Mouse (Mus musculus) T-cell, adult 2 months (primary cell): Measurements from ENCODE around the gene Trmt1.
"Not testable (repeated sequence)": the region's sequence is repeated elsewhere in the genome, so short reads cannot be mapped to it uniquely, and the experiment has no call there.

Experiments
- DNase-seq: peaks from one replicate; pipeline ENCODE4 v3.0.0; 2022; ENCODE audit warnings: low spot score

Trmt1 gene

GRCm38 (mm10) chr8:84659936-84660818 lies 25.9 kb upstream of the Trmt1 start:
- DNase-seq, result peak; percentile 88

- DNase-seq, result peak; percentile 32
Measured at GRCm38 (mm10) chr8:84660819-84661457, 25.2 kb upstream of the Trmt1 start.

- peak; percentile 76 for DNase-seq
Measured at GRCm38 (mm10) chr8:84661458-84661871, 24.6 kb upstream of the Trmt1 start.

GRCm38 (mm10) chr8:84661961-84662571 lies 24.0 kb upstream of the Trmt1 start:
- DNase-seq, result peak; percentile 59

GRCm38 (mm10) chr8:84662581-84663065 lies 23.5 kb upstream of the Trmt1 start, which contains the start of gene Ier2:
TSS of gene Ier2 (minus strand) at chr8:84662852.
- peak; percentile 94 for DNase-seq

- DNase-seq, result peak; percentile 86
Measured at GRCm38 (mm10) chr8:84663483-84664327, 22.4 kb upstream of the Trmt1 start.

- peak; percentile 54 for DNase-seq
Measured at GRCm38 (mm10) chr8:84664566-84665384, 21.3 kb upstream of the Trmt1 start.

GRCm38 (mm10) chr8:84665385-84665893 lies 20.7 kb upstream of the Trmt1 start:
- no peak for DNase-seq

GRCm38 (mm10) chr8:84668081-84668480 lies 18.0 kb upstream of the Trmt1 start:
- no peak for DNase-seq

- DNase-seq, result no peak
Measured at GRCm38 (mm10) chr8:84668731-84669485, 17.2 kb upstream of the Trmt1 start.

GRCm38 (mm10) chr8:84670295-84671006 lies 15.7 kb upstream of the Trmt1 start:
- DNase-seq, result not testable (repeated sequence)

GRCm38 (mm10) chr8:84677305-84677704 lies 8.8 kb upstream of the Trmt1 start:
- DNase-seq, result no peak

- DNase-seq, result no peak
Measured at GRCm38 (mm10) chr8:84681476-84681875, 4.6 kb upstream of the Trmt1 start.

- DNase-seq, result no peak
Measured at GRCm38 (mm10) chr8:84682257-84682656, 3.9 kb upstream of the Trmt1 start.

- DNase-seq, result no peak
Measured at GRCm38 (mm10) chr8:84684537-84684936, 1.6 kb upstream of the Trmt1 start.

GRCm38 (mm10) chr8:84687003-84687704 lies 1.0 kb downstream of the Trmt1 start:
- no peak for DNase-seq

- DNase-seq, result peak; percentile 86
Measured at GRCm38 (mm10) chr8:84687705-84688100, 1.6 kb downstream of the Trmt1 start, which contains the start of gene Nacc1. TSS of gene Nacc1 (minus strand) at chr8:84687862.
